Mouse (Mus musculus) kidney, adult 9 months (tissue): ENCODE measurements at regions not wholly inside any gene's neighbourhood (a gene's known extent, or its start where the extent isn't known, plus 50 kb on each side); places are given as distances from the start of the nearest gene placed in this dataset.

Source experiments
- DNase-seq: peaks from one replicate; pipeline ENCODE4 v3.0.0; 2022

DNA sequence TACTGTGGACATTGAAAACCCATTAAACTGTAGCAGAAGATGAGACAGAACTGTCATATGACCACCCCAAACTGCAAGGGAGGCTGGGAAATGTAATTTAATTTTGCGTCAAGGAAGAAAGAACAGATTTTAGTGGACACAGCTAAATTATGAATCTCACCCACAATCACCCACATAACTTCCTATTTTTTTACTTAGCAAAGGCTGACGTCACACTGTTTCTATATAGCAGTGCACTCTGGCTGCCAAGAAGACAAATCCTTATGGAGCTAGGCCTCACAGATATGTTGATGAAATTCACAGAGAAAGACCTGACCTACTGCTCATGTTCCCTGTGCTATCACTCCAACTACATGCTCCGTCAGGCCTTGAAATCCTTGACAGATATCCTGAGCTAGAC, 118.5 kb upstream of the Lmo4 start:
- DNase-seq, result no peak

DNA sequence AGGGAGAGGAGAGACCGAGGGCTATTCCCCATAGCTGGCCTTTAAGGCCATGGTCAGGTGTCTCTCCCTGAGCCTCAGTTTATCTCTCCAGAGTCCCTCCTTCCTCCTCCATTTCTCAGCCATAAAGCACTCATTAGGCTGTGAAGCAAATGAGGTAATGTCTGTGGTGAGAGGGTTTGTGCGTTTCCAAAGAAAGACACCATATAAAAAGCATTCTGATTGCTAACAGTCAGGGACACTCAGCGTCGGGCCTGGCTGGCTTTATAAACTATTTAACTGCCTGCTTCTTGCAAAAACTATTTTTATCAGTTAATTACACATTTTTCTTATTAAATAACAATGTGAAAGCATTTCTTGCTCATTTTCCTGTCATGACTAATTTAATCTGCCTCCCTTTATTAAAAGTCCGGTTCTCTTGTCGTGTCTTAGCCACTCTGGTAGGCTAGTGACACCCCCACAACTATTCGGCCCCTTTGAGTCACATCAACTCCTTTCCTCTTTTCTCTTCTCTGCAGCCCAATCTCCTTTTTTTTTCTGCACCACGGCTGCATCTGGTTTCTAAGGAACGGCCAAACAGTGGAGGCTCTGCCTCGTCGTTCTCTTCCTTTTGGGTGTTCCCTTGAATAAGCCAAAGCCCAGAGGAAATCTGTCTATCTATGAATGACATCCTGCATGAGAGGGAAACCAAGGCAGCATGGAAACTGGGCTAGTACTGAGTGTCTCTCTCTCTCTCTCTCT, 114.6 kb upstream of the Lmo4 start:
- DNase-seq, result no peak

GRCm38 (mm10) chr3:144318761-144319467, 113.9 kb upstream of the Lmo4 start:
- no peak for DNase-seq

DNA sequence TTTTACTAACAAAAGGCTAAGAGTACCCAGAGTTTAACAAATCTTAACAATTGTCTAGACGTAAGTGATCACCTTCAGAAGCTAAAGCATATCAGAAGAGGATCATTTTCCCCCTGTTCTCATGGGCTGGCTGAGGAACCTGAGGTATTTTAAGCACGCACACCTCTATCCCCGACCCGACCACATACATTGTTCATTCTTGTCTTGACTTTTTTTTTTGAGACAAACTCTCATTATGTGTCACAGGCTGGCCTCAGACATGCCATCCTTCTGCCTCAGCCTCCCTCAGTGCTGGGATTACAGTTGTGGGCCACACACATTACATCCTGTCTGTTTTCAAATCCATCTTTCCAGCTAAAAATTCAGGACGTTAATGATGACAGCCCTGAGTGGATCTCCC, 105.7 kb upstream of the Lmo4 start:
- no peak for DNase-seq

DNA sequence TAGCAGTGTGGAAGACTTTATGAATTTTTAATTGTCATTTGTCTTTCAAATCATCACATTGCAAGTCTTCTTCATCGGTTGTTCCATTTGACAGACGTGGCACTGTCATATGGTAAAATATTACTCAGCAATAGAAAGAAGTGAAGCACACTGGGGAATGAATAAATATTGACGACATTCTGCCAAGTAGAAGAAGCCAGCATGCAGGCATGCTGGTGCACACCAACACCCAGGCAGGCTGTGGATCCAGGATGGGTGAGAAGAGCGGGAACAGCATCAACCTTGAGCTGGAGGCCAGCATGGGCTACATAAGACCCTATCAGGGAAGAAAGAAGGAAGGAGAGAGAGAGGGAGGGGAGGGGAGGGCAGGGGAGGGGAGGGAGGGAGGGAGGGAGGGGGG, 103.6 kb upstream of the Lmo4 start:
- no peak for DNase-seq

DNA sequence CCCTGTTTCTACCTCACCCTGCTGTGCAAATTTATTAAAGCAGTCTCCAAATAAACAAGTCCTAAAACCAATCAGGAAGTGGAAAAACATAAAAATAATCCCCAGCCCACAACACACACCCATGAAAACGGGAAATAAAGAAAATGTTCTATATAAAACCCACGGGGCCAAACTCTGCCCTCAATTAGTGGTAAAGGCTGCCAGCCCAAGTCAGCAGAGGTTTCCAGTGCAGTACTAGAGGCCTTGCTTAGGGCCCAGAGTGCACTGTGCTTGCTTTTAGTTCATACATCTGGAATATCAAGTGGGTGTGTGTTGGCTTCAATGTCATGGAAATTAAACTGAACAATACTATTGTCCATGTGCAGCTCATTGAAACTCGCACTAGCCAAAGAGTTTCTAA, 102.5 kb upstream of the Lmo4 start:
- no peak for DNase-seq

DNA sequence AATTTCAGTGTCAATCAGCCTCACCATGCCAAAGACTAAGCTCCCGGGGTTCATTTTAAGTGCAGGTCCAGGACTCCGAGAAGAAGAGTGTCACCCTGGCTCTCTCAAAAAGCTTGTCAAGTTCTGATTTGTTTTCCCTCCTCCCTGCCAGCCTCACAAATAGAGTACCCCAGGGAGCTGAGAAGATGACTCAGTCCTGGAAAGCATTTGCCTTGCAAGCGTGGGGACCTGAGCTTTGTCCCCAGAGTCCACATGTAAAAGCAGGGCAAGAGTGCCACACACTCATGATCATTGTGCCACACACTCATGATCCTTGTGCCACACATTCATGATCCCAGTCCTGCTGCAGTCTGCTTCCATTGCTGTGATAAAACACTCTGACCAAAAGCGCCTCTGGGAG, 100.4 kb upstream of the Lmo4 start:
- no peak for DNase-seq

DNA sequence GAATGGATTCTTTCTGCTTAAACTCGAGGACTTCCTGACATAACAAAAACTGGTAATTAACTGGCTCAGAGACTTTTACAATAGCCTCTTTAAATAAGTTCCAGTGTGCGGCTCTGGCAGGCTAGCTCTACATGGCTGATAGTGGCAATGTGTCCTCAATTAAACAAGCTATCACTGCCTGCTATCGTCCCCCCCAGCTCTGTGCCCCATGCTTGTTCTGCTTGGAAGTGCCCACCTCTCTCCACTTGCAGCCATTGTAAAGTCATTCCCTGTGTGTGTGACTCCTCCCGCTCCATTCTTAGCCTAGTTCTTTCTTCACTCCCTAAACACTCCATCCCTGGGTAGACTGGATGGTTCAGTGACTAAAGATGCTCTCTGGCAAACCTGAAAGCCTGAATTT, 99.9 kb upstream of the Lmo4 start:
- no peak for DNase-seq

GRCm38 (mm10) chr3:144302626-144303025, 97.6 kb upstream of the Lmo4 start:
- no peak for DNase-seq

DNA sequence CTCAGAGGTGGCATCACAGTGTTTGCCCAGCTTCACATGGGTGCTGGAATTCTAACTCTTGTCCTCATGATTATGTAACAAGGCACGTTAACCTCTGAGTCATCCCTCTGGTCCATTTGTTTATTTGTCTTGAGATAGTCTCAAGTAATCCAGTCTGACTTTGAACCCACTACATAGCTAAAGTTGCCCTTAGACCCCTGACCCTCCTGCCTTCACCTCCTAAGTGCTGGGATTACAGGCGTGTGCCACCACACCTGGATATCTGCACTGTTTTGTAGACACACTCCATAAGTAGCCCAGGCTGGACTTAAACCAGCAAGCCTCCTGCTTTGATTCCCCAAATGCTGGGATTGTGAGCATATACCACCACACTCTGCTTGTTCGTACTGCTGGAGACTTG, 96.0 kb upstream of the Lmo4 start:
- no peak for DNase-seq

GRCm38 (mm10) chr3:144299239-144299638, 94.2 kb upstream of the Lmo4 start:
- no peak for DNase-seq

DNA sequence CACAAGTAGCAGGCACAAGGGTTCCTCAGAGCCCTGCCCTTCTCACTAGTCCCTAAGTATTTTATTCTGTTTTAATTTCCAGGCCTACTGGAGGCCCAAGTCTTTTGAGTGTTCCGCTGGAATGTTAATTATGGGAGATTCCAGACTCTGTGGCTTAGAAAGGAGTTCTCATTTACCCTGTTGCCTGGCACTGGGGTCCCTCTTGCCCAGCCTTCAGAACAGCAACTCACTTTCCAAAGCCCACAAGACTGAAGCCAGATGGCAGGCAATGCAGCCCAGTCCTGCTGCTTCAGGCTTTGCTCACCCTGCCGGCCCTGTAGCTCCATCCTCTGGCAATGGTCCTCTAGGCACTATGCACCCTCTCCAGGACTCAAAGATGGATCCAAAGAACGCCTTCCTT, 84.5 kb upstream of the Lmo4 start:
- DNase-seq, result no peak

- no peak for DNase-seq
Measured at GRCm38 (mm10) chr3:144286100-144286499, 81.1 kb upstream of the Lmo4 start.

GRCm38 (mm10) chr3:144284326-144284725, 79.3 kb upstream of the Lmo4 start:
- DNase-seq, result no peak

DNA sequence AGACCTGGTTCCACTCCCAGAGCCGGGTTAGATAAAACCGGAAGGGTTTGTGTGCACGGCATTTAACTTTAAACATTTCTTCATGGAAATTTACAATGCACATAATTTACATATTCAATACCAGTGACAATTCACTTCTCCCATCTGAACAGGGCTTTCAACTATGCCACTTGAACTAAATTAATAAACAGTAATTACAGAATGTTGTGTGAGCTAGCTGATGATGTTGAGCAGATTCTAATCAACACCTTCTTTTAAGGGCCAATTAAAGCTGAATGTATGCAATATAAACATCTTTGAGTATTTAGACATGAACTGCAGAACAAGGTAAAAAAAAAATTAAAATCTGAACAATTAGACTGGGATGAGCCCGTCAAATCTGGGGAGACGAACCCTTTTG, 68.1 kb upstream of the Lmo4 start:
- no peak for DNase-seq

GRCm38 (mm10) chr3:144270206-144270605, 65.2 kb upstream of the Lmo4 start:
- DNase-seq, result no peak

GRCm38 (mm10) chr3:144264554-144264953, 59.5 kb upstream of the Lmo4 start:
- DNase-seq, result no peak

DNA sequence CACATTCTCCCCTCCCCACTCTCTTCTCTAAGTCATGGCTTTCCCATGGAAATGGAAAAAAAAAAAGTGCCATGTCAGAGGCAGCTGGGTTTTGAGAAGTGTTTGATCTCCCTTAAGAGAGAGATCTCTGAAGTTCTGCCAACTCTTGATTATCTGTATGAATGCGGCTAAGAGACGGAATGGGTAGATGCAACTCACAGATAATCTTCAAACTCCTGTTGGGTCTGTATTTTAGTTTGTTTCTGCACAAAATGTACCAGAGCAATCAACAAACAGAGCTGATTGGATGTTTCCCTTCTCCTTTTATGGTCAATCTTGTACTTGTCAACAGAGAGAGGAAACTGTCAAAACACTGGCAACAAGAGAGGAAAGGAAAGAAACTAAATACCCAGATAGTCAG, 55.9 kb upstream of the Lmo4 start:
- no peak for DNase-seq

GRCm38 (mm10) chr3:144257714-144258517, 52.9 kb upstream of the Lmo4 start:
- DNase-seq, result no peak

DNA sequence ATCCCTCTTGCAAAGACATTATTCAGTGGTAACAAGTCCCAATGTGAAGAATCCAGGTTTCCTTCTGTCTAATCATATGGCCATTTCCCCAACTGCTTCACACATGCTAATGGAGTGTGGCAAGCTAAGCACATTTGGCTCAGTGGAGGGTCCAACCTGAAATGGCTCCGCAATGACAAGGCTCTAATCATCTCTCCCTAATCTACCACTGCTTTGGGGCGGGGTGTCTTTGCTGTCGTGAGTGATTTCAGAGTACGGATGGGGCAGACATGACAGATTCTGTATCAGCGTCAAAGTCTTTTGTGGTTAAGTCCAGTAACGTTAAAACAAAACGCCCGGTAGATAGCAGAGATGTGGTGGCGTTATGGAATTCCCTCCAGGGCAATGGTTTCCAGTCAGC, 52.2 kb upstream of the Lmo4 start:
- DNase-seq, result no peak

DNA sequence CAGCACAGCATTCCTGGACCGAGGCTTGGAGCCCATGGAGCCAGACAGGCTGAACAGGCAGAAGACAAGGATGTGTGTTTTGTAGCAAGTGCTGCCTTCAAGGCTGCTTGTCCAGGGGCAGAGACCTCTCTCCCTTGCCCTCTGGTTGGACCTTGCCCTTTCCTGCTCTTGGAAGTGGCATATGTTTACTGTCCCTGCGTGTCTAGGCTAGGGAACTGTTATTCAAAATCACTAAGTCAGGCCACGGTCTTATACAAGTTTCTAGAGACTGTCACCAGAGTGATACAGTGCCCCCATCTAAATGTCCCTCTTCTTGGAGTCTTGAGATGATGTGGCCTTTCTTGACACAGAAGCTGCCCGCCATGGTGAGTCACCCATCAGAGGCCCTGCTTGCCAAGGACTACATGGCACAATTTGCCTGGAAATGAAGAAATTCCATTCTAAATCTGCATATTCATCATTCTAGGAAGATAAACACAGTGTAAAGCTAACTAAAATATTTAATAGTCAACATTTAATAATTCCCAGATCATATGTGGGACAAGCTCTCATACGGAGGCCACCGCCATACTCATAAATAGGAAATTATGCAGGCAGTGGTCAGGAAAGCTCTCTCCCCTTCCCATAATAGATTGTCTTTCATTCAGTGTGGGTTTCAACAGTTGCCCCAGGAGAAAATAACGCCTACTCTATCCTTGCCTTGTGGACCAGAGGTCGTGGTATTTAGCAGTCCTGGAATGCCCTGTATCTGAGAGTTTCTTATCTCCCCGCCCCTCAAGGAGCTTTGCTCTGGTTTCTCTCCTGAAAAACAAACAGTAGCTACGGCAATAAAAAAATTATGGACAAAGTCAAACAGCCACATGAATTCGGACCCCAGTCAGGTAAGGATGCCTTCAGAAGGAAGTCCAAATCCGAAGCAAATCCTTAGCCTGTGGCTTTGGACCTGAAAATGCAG, 50.9 kb upstream of the Lmo4 start:
- DNase-seq, result no peak
